Comparison of ENCODE assay signal across 31 mouse cellular contexts in the genomic region with DNA sequence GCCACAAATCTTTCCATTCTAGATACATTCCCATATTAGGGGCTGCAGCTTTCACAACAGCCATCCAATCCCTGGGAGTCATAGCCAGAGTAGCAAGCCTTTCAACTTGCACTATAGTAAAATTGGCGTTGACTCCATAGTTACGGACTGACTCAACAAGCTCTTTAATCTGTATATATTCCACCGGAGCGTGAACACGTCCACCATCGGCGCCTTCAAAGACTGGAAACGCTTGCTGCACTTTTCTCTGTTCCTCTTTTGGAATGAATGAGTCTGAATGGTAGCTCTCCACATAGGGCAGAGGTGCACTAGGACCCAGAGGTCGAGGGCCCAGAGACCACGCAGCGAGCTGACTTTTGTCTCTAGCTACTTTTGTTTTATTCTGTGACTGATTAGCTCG. TPM values are rescaled to one million over a fixed set of nuclear protein-coding genes. Genes with fewer than 3 reads are reported as not detected.
"Had no signal": no experiment of that assay in that cellular context is flagged by ENCODE, and none has a peak within 500 bp of the region (broad histone marks: within the 10 kb centered on the region; RNA-seq: fewer than 3 reads in every experiment).

No protein-coding gene starts in this region.

- H3K9me3 ChIP-seq: embryonic facial prominence, embryonic 15.5 days had no signal

- H3K4me1 ChIP-seq: embryonic facial prominence, embryonic 10.5 days; embryonic facial prominence, embryonic 12.5 days; embryonic facial prominence, embryonic 13.5 days; embryonic facial prominence, embryonic 15.5 days; forebrain, embryonic 10.5 days; forebrain, embryonic 12.5 days; forebrain, embryonic 13.5 days; forebrain, embryonic 15.5 days; heart, embryonic 10.5 days had no signal

- DNase-seq: cerebellum, adult 9-11 months; cerebellum, postnatal 10 days; cerebellum, postnatal 14 days; cerebellum, postnatal 25 days; cerebellum, postnatal 36 days; embryo, embryonic 11 days; forebrain, postnatal 0 days; gastrocnemius, adult 2 months; gastrocnemius, postnatal 10 days; gastrocnemius, postnatal 14 days; gastrocnemius, postnatal 25 days; gastrocnemius, postnatal 36 days; heart, adult 11 months; heart, adult 18-20 months; heart, adult 2 months had no signal

- H3K9ac ChIP-seq: embryonic facial prominence, embryonic 12.5 days; embryonic facial prominence, embryonic 13.5 days; embryonic facial prominence, embryonic 15.5 days; forebrain, embryonic 12.5 days; forebrain, embryonic 13.5 days; forebrain, embryonic 15.5 days; forebrain, postnatal 0 days had no signal

- H3K27me3 ChIP-seq: embryonic facial prominence, embryonic 12.5 days; embryonic facial prominence, embryonic 13.5 days; embryonic facial prominence, embryonic 15.5 days; forebrain, embryonic 12.5 days; forebrain, embryonic 13.5 days; forebrain, embryonic 15.5 days had no signal

- H3K36me3 ChIP-seq: embryonic facial prominence, embryonic 10.5 days; embryonic facial prominence, embryonic 12.5 days; embryonic facial prominence, embryonic 13.5 days; embryonic facial prominence, embryonic 15.5 days; forebrain, embryonic 10.5 days; forebrain, embryonic 12.5 days; forebrain, embryonic 15.5 days; heart, embryonic 10.5 days had no signal

- H3K27ac ChIP-seq: embryonic facial prominence, embryonic 10.5 days; embryonic facial prominence, embryonic 12.5 days; embryonic facial prominence, embryonic 13.5 days; embryonic facial prominence, embryonic 15.5 days; forebrain, embryonic 10.5 days; forebrain, embryonic 12.5 days; forebrain, embryonic 13.5 days; forebrain, embryonic 15.5 days; gastrocnemius, adult 2 months; heart, adult 2 months; heart, embryonic 10.5 days had no signal

- ATAC-seq: forebrain, embryonic 13.5 days; forebrain, embryonic 14.5 days; forebrain, embryonic 15.5 days; forebrain, embryonic 16.5 days; forebrain, postnatal 0 days had no signal

- H3K4me3 ChIP-seq: embryonic facial prominence, embryonic 10.5 days; embryonic facial prominence, embryonic 12.5 days; embryonic facial prominence, embryonic 13.5 days; embryonic facial prominence, embryonic 15.5 days; erythroblast, embryonic 14.5 days; forebrain, embryonic 10.5 days; forebrain, embryonic 12.5 days; forebrain, embryonic 13.5 days; forebrain, embryonic 15.5 days; gastrocnemius, adult 2 months; heart, adult 2 months; heart, embryonic 10.5 days had no signal

- H3K4me2 ChIP-seq: embryonic facial prominence, embryonic 12.5 days; embryonic facial prominence, embryonic 13.5 days; embryonic facial prominence, embryonic 15.5 days; forebrain, embryonic 12.5 days; forebrain, embryonic 13.5 days; forebrain, embryonic 15.5 days had no signal

RNA-seq across cellular contexts. Expression of a gene that starts 46.3 kb away (rescaled TPM):
- total RNA-seq: common myeloid progenitor, adult 5-6 weeks; gastrocnemius, postnatal 10 days; gastrocnemius, postnatal 25 days; gastrocnemius, postnatal 36 days; granulocyte monocyte progenitor cell, adult 5-6 weeks; heart, adult 18-20 months; heart, adult 2 months; heart, adult 8-10 months had no signal
- polyA plus RNA-seq: embryonic facial prominence, embryonic 11.5 days; erythroblast, embryonic 14.5 days; heart, adult 2 months; heart, embryonic 10.5 days had no signal
